Mouse (Mus musculus) c-Kit-positive CD71-positive TER-119-negative erythroid progenitor cells, embryonic 14.5 days (primary cell): ENCODE results near the gene Tcirg1.
A peak's percentile ranks its signal among the peaks of the same experiment; 100 is the strongest.

ENCODE experiments used
- DNase-seq: peaks from one replicate; pipeline ENCODE4 v3.0.0-alpha.2; 2013; ENCODE audit warnings: low read depth

The Tcirg1 gene

GRCm38 (mm10) chr19:3850847-3851469 lies 56.0 kb downstream of the Tcirg1 start:
- DNase-seq: peak; percentile 34

- DNase-seq: no peak
Observed at GRCm38 (mm10) chr19:3850076-3850475, 56.9 kb downstream of the Tcirg1 start.

- no peak for DNase-seq
Observed at GRCm38 (mm10) chr19:3849251-3849650, 57.7 kb downstream of the Tcirg1 start.

GRCm38 (mm10) chr19:3848207-3848808 lies 58.6 kb downstream of the Tcirg1 start:
- DNase-seq: no peak

- DNase-seq: no peak
Observed at GRCm38 (mm10) chr19:3847711-3848110, 59.2 kb downstream of the Tcirg1 start.

- DNase-seq: no peak
Observed at GRCm38 (mm10) chr19:3846676-3847604, 60.0 kb downstream of the Tcirg1 start.
